Comparison of ENCODE assay signal across 7 mouse cellular contexts in the genomic region with DNA sequence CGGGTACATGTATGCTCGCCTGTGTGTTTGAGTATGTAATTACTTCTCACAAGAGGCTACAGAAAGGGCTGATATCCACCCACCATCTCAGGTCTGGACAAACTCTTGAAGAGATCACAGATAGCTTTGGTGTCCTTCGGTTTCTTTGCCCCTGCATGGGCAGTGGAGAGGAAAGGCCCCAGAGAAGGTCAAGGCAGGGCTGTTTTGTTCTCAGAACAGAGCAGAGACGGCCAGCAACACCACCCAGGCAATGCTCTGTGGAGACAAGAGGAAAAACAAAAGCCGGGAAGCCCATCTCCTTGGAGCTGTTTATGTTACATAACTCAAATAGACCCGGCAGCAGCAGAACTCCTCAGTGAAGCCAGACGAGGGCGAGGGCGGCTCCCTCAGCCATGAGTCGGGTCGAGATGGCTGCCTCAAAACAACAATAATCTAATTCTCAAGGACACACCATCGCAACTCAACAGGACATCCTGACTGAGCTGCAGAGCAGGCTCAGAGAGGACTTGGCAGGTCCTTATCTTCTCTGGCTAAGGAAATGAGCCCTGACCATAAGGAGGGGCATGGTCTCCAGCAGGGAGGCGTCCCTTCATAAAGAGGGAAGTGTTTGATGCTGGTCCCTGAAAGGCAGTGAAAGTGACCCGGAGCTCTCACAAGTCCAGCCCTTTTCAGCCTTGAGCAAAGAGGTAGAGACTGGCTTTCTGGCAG. TPM values are rescaled to one million over a fixed set of nuclear protein-coding genes. Genes with fewer than 3 reads are reported as not detected.
DNase-seq lines count a peak whose midpoint lies in the region; ATAC-seq and TF ChIP-seq lines count a peak whose summit lies in the region.

No protein-coding gene starts in this region.

- no peak for TF ChIP-seq POLR2A in spleen, adult 2 months (IDR thresholded peaks at IDR 0.05; ENCODE audit: low read depth, low read length)

- TF ChIP-seq CTCF in spleen, adult 2 months (IDR thresholded peaks at IDR 0.05; ENCODE audit: extremely low read depth, insufficient read depth, insufficient read length, insufficient replicate concordance) = no peak

- H3K4me1 ChIP-seq in spleen, adult 2 months (ENCODE audit: control insufficient read depth, insufficient read depth, insufficient read length) = peaks cover 7% of the 10 kb centered on the region; the same call in 1 of the 2 replicates

- DNase-seq in spleen, adult 2 months (ENCODE audit: low read depth in 1 of 2, low spot score in 2 of 2) = no peak
- DNase-seq in spleen, postnatal 14 days (ENCODE audit: low spot score in 2 of 2) = no peak
- peak; percentile 36 to 61 for DNase-seq in kidney, adult 8-10 months
- peak; percentile 90 for DNase-seq in lung, postnatal 10 days
- no peak for DNase-seq in B cell, adult 2 months
- DNase-seq in spleen, postnatal 10 days (ENCODE audit: low spot score in 2 of 2) = no peak

- ATAC-seq in granulocyte monocyte progenitor cell, adult 5-6 weeks (replicated peaks; ENCODE audit: poor library complexity, severe bottlenecking) = peak; percentile 90

- H3K36me3 ChIP-seq in spleen, adult 2 months (ENCODE audit: control insufficient read depth, insufficient read depth, low read length) = no peaks in the 10 kb centered on the region

- H3K27ac ChIP-seq in spleen, adult 2 months (ENCODE audit: insufficient read depth, low read length) = peak overlapping the region; percentile 17; the same call in 1 of the 2 replicates

- 45% methylated on average over 14 of the region's 14 CpGs for WGBS in spleen, adult 2 months

- H3K4me3 ChIP-seq in spleen, adult 2 months (ENCODE audit: extremely low read depth, insufficient read depth, insufficient read length) = no peak overlapping the region

- no peaks in the 10 kb centered on the region for H3K27me3 ChIP-seq in spleen, adult 2 months (ENCODE audit: control insufficient read depth, insufficient read depth, low read length)

RNA-seq across cellular contexts. Expression of gene Tarbp1, which starts 52.2 kb away (rescaled TPM):
- 3.9 and 5.0 TPM in 2 replicates for polyA plus RNA-seq in spleen, adult 2 months (2012; rRNA removed)
- 10.7 and 13.4 TPM in 2 replicates for total RNA-seq in granulocyte monocyte progenitor cell, adult 5-6 weeks (2014; fragmentation: Nextera tagmentation)
- total RNA-seq in granulocyte monocyte progenitor cell, adult 5-6 weeks (2017) = 9.3 and 10.5 TPM in 2 replicates

Comparison
In these comparisons a context has a peak if more than half of its experiments do, and no peak if none do; other contexts are left out.
1. DNase-seq: peak in kidney, adult 8-10 months (2 of 2) and lung, postnatal 10 days (single experiment); none in spleen, adult 2 months (0 of 2), spleen, postnatal 14 days (0 of 2), B cell, adult 2 months (0 of 2) and spleen, postnatal 10 days (0 of 2).